Mouse (Mus musculus) bone marrow macrophage, adult 2 months (primary cell): ENCODE measurements around the gene Gse1. TPM values are rescaled to one million over a fixed set of nuclear protein-coding genes. Genes with fewer than 3 reads are reported as not detected.
A peak's percentile ranks its signal among the peaks of the same experiment; 100 is the strongest.

ENCODE experiments used
- H3K27ac ChIP-seq: 2 replicates; pipeline ENCODE4 v1.5.1; 2012; ENCODE audit warnings: low read depth, low read length; ENCODE audit not compliant: insufficient read depth
- H3K4me1 ChIP-seq: 2 replicates; pipeline ENCODE4 v1.6.1; 2012; ENCODE audit warnings: low read length; ENCODE audit not compliant: control insufficient read depth, insufficient read depth
- H3K4me3 ChIP-seq: 2 replicates; pipeline ENCODE4 v1.5.1; 2012; ENCODE audit warnings: mild to moderate bottlenecking, low read length, moderate library complexity; ENCODE audit not compliant: insufficient read depth
- CTCF ChIP-seq: IDR thresholded peaks from 2 replicates; pipeline ENCODE4 v1.5.1; 2012; ENCODE audit warnings: low read depth, mild to moderate bottlenecking, low read length, moderate library complexity
- POLR2A ChIP-seq: IDR thresholded peaks from 2 replicates; pipeline ENCODE4 v1.6.1; 2012; ENCODE audit warnings: mild to moderate bottlenecking, low read depth, low read length, borderline replicate concordance
- polyA plus RNA-seq: library from polyadenylated mRNA; stranded (reverse); fragments of >200 nt; gene quantifications from 2 replicates; pipeline ENCODE4 v1.2.4, GENCODE M21; 2012; ENCODE audit not compliant: missing spikeins, insufficient read depth, insufficient read length

Gene Gse1
- polyA plus RNA-seq, 1 experiment: 15.1 TPM

GRCm38 (mm10) chr8:120279418-120279817 is 51.2 kb downstream of the Gse1 start:
- peaks cover 10% of the 10 kb centered on the region for H3K4me1 ChIP-seq

GRCm38 (mm10) chr8:120281487-120281886 is 53.2 kb downstream of the Gse1 start:
- no peak for TF ChIP-seq POLR2A
- peak; percentile 57; the same call in 1 of the 2 replicates for TF ChIP-seq CTCF
- no peak overlapping the region for H3K27ac ChIP-seq
- H3K4me3 ChIP-seq: no peak overlapping the region
- H3K4me1 ChIP-seq: peaks cover 23% of the 10 kb centered on the region

More at GRCm38 (mm10) chr8:120279418-120279817, 51.2 kb downstream of the Gse1 start:
- TF ChIP-seq CTCF (no peak), POLR2A (no peak)
- H3K4me3 ChIP-seq: no peak overlapping the region
- no peak overlapping the region for H3K27ac ChIP-seq

GRCm38 (mm10) chr8:120282465-120282864 is 54.2 kb downstream of the Gse1 start:
- Histone ChIP-seq H3K4me3 (no peak overlapping the region), H3K27ac (no peak overlapping the region), H3K4me1 (peaks cover 16% of the 10 kb centered on the region)
- TF ChIP-seq POLR2A (no peak), CTCF (no peak)

- H3K4me1 ChIP-seq: peaks cover 12% of the 10 kb centered on the region
- H3K27ac ChIP-seq: no peak overlapping the region
- H3K4me3 ChIP-seq: no peak overlapping the region
- no peak for TF ChIP-seq CTCF
- TF ChIP-seq POLR2A: no peak
Observed at GRCm38 (mm10) chr8:120284265-120284664, 56.0 kb downstream of the Gse1 start.

- H3K27ac ChIP-seq: no peak overlapping the region
Observed at GRCm38 (mm10) chr8:120285033-120285432, 56.8 kb downstream of the Gse1 start.

GRCm38 (mm10) chr8:120285878-120286277 is 57.6 kb downstream of the Gse1 start:
- Histone ChIP-seq H3K27ac (no peak overlapping the region), H3K4me1 (peaks cover 12% of the 10 kb centered on the region), H3K4me3 (no peak overlapping the region)
- TF ChIP-seq POLR2A: no peak
- TF ChIP-seq CTCF: no peak

More at GRCm38 (mm10) chr8:120285033-120285432, 56.8 kb downstream of the Gse1 start:
- no peak overlapping the region for H3K4me3 ChIP-seq
- no peak for TF ChIP-seq POLR2A
- TF ChIP-seq CTCF: no peak
- H3K4me1 ChIP-seq: peaks cover 12% of the 10 kb centered on the region

- no peak overlapping the region for H3K4me3 ChIP-seq
Observed at GRCm38 (mm10) chr8:120288122-120288908, 60.1 kb downstream of the Gse1 start.

GRCm38 (mm10) chr8:120289191-120289590 is 60.9 kb downstream of the Gse1 start:
- TF ChIP-seq CTCF (no peak), POLR2A (no peak)
- Histone ChIP-seq H3K27ac (no peak overlapping the region), H3K4me3 (no peak overlapping the region), H3K4me1 (peaks cover 19% of the 10 kb centered on the region)

More at GRCm38 (mm10) chr8:120288122-120288908, 60.1 kb downstream of the Gse1 start:
- H3K27ac ChIP-seq: no peak overlapping the region
- TF ChIP-seq CTCF: peak; percentile 100
- TF ChIP-seq POLR2A: no peak
- peaks cover 12% of the 10 kb centered on the region for H3K4me1 ChIP-seq

GRCm38 (mm10) chr8:120289698-120290181 is 61.5 kb downstream of the Gse1 start:
- Histone ChIP-seq H3K27ac (no peak overlapping the region), H3K4me1 (peaks cover 17% of the 10 kb centered on the region), H3K4me3 (no peak overlapping the region)
- TF ChIP-seq CTCF: no peak

- Histone ChIP-seq H3K4me1 (peaks cover 8% of the 10 kb centered on the region), H3K27ac (no peak overlapping the region), H3K4me3 (no peak overlapping the region)
- TF ChIP-seq CTCF: no peak
- TF ChIP-seq POLR2A: no peak
Observed at GRCm38 (mm10) chr8:120290614-120291013, 62.4 kb downstream of the Gse1 start.
